Mouse (Mus musculus): ENCODE measurements at regions not wholly inside any gene's neighbourhood (a gene's known extent, or its start where the extent isn't known, plus 50 kb on each side); places are given as distances from the start of the nearest gene placed in this dataset.
"Not testable (repeated sequence)": the region's sequence is repeated elsewhere in the genome, so short reads cannot be mapped to it uniquely, and the experiment has no call there.

- not testable (repeated sequence) for DNase-seq (ENCODE audit: low spot score in 2 of 2)
Observed at GRCm38 (mm10) chr11:12913401-12913800, 448.6 kb upstream of the Cobl start.

GRCm38 (mm10) chr11:12873712-12874111 lies 409.0 kb upstream of the Cobl start:
- DNase-seq (ENCODE audit: low spot score in 2 of 2) = no peak

GRCm38 (mm10) chr11:12872802-12873201 lies 408.0 kb upstream of the Cobl start:
- no peak for DNase-seq (ENCODE audit: low spot score in 2 of 2)

- DNase-seq (ENCODE audit: low spot score in 2 of 2) = no peak
Observed at GRCm38 (mm10) chr11:12872399-12872798, 407.6 kb upstream of the Cobl start.

- no peak for DNase-seq (ENCODE audit: low spot score in 2 of 2)
Observed at GRCm38 (mm10) chr11:12867541-12867940, 402.8 kb upstream of the Cobl start.

GRCm38 (mm10) chr11:12865034-12865620 lies 400.4 kb upstream of the Cobl start:
- no peak for DNase-seq (ENCODE audit: low spot score in 2 of 2)

- DNase-seq (ENCODE audit: low spot score in 2 of 2) = no peak
Observed at GRCm38 (mm10) chr11:12859344-12859930, 394.7 kb upstream of the Cobl start.

- DNase-seq (ENCODE audit: low spot score in 2 of 2) = no peak
Observed at GRCm38 (mm10) chr11:12858274-12858884, 393.6 kb upstream of the Cobl start.

GRCm38 (mm10) chr11:12857358-12858199 lies 392.8 kb upstream of the Cobl start:
- DNase-seq (ENCODE audit: low spot score in 2 of 2) = no peak

- no peak for DNase-seq (ENCODE audit: low spot score in 2 of 2)
Observed at GRCm38 (mm10) chr11:12847793-12848192, 383.0 kb upstream of the Cobl start.

GRCm38 (mm10) chr11:12843631-12844423 lies 379.1 kb upstream of the Cobl start:
- DNase-seq (ENCODE audit: low spot score in 2 of 2) = no peak

GRCm38 (mm10) chr11:12841393-12841792 lies 376.6 kb upstream of the Cobl start:
- DNase-seq (ENCODE audit: low spot score in 2 of 2) = no peak

GRCm38 (mm10) chr11:12837920-12838319 lies 373.2 kb upstream of the Cobl start:
- DNase-seq (ENCODE audit: low spot score in 2 of 2) = peak in 1 of 2 experiments; percentile 15

- no peak for DNase-seq (ENCODE audit: low spot score in 2 of 2)
Observed at GRCm38 (mm10) chr11:12837387-12837786, 372.6 kb upstream of the Cobl start.

GRCm38 (mm10) chr11:12836387-12836786 lies 371.6 kb upstream of the Cobl start:
- no peak for DNase-seq (ENCODE audit: low spot score in 2 of 2)

- DNase-seq (ENCODE audit: low spot score in 2 of 2) = no peak
Observed at GRCm38 (mm10) chr11:12812021-12812420, 347.3 kb upstream of the Cobl start.

- DNase-seq (ENCODE audit: low spot score in 2 of 2) = peak; percentile 63 to 70
Observed at GRCm38 (mm10) chr11:12810949-12811881, 346.5 kb upstream of the Cobl start.
